Mouse (Mus musculus): Measurements from ENCODE around the gene Alkbh4.

Gene Alkbh4

GRCm38 (mm10) chr5:136182049-136182448 is 46.1 kb downstream of the Alkbh4 start:
- no peak for DNase-seq (ENCODE audit: low spot score)

- no peak for DNase-seq (ENCODE audit: low spot score)
Measured at GRCm38 (mm10) chr5:136182830-136183229, 46.9 kb downstream of the Alkbh4 start.

GRCm38 (mm10) chr5:136183766-136184165 is 47.8 kb downstream of the Alkbh4 start:
- DNase-seq (ENCODE audit: low spot score): no peak

GRCm38 (mm10) chr5:136186723-136187122 is 50.8 kb downstream of the Alkbh4 start:
- peak; percentile 71 for DNase-seq (ENCODE audit: low spot score)
